Mouse (Mus musculus): ENCODE data around the gene Abcg1.

- TF ChIP-seq CTCF (IDR thresholded peaks at IDR 0.05; ENCODE audit: low read depth) (no peak), EP300 (IDR thresholded peaks at IDR 0.05; ENCODE audit: low read depth) (no peak)
Measured at GRCm38 (mm10) chr17:31163821-31164220, 106.3 kb downstream of the Abcg1 start.
